Mouse (Mus musculus) testis, postnatal 10 days (tissue): ENCODE measurements at regions not wholly inside any gene's neighbourhood (a gene's known extent, or its start where the extent isn't known, plus 50 kb on each side); places are given as distances from the start of the nearest gene placed in this dataset.
"Not testable (repeated sequence)": the region's sequence is repeated elsewhere in the genome, so short reads cannot be mapped to it uniquely, and the experiment has no call there.

Experiments used
- DNase-seq: peaks from one replicate; pipeline ENCODE4 v3.0.0; 2021; ENCODE audit warnings: low spot score

DNA sequence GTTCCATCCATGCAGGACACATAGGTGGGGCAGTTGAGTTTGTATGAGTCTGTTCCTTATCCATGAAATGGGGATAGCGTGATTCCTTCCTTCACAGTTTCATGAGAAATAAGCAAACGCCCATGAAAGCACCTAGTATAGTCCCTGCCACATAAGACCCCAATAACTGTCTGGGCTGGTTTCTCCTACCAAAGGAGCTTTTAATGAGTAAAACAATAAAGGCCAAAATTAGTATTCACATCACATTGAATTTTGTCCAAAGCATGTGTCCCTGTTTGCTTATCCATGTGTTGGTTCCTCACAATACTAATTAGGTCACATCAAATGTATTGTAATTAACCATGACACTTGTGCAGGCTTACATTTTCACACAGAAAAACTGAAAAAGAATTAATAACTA lies 221.3 kb downstream of the Prdm13 start:
- no peak for DNase-seq

DNA sequence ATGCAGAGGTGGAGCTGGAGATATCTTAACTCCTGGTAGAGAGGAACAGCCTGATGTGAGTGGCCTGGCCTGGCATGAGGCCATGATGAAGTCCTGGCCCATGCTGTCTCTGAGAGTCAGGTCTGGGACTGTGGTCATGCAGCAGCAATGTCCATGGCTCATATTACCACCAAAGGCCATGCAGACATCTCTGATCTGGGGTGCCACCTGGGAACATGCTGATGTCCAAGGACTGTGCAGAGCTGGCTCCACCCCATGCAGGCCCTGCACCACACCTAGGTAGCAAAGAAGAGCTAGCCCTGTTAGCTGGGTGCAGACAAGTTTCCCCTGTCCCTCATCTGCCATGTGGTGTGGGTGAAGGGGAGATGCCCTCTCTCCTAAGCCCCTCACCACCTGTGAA lies 244.5 kb downstream of the Prdm13 start:
- DNase-seq, result no peak

DNA sequence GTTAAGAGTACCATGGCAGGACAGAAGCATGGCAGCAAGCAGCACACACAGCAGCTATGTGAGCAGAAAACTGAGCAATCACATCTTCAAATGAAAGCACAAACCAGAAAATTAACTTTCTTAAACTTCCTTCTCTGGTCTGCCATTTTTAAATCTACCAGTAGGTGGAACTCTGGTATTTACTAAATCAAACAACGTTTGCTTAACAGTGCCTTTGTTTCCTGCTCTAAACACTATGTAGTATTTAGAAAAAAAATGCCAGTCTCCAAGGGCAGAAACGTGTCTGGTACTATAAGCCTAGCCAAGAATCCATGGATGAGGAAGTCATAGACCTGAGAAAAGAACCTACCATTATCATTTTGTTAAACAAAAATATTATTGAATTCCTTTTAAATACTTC lies 249.1 kb downstream of the Prdm13 start:
- DNase-seq, result no peak

DNA sequence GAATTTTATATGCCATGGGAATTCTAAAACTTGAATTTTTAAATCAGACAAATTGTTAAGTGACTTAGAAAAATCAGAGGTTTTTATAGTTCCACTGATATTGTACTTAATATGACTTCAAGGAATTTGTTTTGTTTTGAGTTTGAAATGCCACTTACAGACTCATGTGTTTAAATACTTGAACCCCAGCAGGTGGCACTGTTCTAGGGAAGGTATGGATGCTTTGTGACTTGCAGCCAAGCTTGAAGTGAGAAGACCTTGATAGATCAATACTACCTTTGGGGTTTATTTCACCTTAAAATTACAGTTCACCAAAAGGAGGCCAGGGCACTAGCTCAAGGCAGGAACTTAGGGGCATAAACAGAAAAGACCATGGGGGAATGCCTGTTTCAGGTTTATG lies 277.9 kb downstream of the Prdm13 start:
- DNase-seq, result no peak

DNA sequence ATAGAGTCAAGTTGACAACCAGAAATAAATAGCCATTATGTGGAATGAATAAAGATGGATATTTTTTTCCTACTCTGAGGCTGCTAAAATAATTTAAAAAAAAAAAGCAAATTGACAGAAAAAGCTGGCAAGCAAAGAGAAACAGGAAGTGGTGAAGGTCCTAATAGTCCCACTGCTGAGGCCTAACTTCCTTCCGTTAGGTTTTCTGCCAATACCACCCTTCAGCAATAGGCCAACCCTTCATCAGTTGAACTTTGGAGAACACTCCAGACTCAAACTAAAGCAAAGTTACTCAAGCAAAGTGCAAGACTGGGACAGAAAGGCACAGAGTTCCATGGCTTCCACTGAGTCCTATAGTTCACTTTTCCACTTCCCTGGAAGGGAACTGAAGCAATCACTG lies 316.4 kb downstream of the Prdm13 start:
- DNase-seq, result no peak

DNA sequence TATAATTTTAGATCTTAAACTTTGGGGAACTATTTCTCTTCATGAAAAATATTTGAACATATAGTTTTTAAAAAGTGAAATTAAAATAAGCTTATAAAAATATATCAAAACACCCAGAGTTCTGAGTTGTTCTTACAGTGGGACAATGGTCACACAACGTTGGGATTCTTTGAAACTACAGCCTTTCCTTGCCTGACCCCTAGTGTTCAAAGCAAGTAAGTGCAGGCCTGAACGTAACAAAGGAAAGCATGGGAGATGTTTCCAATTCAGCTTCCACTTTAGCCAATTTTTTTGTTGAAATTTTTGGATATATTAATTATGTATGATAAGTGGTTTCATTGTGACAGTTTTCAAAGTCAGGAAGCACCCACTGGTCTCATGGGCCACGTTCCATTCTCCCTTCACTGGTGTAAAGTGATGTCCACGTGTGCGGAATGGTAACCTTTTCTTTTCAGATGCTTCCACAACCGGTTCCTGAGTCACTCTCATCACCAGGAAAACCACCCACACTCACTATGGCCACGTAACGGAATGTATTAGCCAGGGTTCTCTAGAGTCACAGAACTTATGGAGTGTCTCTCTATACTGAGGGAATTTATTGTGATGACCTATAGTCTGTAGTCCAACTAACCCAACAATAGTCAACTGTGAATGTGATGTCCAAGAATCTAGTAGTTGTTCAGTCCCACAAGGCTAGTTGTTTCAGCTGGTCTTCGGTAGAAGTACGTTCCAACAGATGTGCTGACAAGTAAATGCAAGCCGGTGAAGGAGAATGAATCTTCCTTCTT lies 317.3 kb downstream of the Prdm13 start:
- DNase-seq, result no peak

DNA sequence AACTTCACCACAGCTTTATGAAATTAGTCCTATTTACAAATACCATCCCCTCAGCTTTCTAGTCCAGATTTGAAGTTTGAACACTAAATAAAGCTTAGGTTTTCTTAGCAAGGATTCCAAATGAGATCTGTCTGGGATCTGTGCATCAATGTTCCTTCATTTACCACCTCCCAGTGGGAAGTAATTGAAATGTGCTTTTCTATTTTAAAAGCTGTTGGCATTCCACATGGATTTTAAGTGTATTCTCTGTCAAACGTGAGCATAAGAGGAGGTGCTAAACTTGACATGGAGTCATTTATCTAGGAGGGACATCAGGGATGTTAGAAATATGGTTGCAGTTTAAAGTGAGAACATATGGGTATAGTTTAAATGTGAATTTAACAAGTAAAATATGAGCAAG lies 364.0 kb downstream of the Prdm13 start:
- DNase-seq, result no peak

DNA sequence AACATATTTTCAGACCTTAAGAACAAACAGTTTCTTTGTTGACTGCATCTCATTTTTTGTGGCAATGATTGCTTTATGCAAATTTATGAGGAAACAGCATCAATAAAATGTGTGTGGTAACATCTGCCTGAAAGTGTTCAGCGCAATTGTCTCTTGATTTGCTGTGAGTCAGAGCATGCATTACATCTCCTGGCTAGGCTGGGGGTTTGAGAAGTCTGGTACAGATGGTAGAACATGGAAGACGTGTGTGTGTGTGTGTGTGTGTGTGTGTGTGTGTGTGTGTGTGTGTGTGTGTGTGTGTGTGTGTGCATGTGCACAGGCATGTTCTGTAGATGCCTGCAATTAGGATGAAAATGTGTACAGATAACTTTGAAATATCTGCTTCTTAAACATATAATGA lies 376.5 kb downstream of the Prdm13 start:
- not testable (repeated sequence) for DNase-seq

DNA sequence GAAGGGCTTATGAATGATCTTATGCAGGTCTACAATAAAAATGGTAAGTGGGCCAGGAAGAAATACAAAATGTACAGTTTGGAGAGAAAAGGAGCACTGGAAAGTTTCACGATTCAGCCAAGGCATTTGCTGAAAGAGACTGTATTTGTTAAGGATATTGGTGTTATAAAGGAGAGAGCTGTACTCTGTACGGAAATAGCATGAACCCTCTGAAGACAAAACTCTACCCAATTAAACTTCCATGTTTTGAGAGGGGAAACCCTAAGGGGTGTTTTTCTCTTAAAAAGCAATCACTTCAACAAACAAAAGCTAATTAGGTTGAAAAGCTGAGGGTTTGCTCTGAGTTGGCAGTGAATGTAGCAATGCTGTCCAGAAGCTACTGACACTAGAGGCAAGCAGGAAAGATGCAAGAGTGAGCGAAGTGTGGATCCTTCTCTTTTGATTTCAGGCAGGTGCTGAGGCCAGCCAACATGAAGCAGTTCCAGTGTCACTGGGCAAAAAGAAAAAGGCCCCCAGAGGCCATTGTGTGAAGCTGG lies 378.2 kb downstream of the Prdm13 start:
- no peak for DNase-seq

DNA sequence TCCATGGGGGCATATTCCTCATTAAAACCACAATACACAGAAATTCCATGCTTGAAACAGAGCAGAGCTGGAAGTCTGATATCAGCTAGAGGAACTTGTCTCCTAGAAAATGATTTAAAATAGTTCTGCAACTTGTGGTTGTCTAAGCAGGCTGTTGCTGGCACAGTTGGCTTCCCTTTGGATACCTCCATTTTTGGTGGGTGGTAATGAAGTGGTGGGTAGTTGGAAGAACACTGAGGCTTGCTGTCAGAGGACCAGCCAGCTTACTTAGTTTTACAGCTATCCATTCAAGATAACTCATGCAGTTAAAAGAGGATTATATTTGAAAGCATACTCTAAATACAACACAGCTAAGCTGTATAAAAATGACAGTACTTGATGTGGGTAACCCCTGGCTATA lies 385.6 kb downstream of the Prdm13 start:
- no peak for DNase-seq

DNA sequence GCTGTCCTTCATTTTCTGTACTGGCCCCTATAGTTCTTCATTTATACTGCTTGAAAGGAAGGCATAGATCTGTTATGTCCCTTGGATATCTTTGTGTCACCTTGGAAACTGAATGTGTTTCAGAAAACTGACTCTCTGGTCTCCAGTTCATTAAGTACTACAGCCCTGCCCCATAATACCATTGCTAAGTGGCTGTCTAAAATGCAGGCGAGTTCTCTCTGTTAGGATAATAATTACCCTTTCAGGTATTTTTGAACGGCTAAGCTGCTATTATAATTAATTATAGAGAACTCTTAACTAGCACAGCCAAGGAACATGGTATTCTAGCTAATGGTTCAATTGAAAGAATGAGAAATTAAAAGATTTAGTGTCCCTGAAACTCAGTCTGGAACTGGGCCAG lies 418.5 kb downstream of the Prdm13 start:
- DNase-seq, result no peak

DNA sequence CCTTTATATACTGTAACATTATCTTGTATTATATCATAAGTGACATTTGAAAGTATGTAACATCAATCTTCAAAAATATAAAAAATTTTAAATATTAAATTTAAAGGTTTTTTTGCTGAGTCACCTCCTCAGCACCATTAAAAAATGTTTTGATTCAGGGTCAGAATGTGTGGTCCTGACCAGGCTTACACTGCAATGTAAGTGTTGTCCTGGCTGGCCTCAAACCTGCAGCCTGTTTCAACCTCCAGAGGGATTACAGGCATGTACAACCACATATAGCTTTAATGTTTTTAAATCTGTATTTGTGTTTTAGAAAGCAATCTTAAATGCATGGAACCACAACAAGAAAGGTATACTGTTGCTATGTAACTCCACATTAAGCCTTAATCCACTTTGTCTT lies 418.9 kb downstream of the Prdm13 start:
- DNase-seq, result no peak

DNA sequence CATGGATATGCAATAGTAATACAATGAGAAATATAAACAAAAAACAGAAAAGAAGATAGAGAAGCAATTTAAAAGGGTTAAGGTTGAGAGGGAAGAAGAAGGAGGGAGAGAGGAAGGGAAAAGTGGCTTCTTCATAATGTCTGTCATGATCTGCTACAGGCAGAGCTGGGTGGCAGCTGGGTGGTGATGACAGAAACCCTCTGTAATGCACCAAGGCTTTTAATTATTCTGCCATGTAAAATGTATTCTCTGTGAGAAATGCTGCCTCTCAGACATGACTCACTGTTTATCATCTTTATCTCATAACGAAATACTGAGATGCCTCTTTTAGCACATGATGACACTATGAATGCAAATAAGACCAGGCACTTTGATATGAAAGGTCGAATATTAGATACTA lies 435.4 kb downstream of the Prdm13 start:
- no peak for DNase-seq

DNA sequence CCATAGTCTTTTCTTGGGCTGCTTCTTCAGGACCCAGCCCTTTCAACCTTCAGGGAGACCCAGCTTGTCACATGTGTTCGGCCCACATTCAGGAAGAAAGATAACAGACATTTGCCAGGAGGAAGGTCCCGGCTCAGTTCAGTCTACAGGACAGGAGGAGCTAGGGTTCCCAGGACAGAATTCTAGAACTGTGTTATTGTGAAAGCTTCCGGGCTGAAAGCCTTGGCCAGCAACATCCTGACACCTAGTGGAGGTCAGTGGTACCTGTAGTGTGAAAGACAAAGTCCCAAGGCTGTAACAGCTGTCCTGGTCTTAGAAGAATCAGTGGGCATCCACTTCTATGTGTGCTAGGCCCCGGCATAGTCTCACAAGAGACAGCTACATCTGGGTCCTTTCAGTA lies 463.1 kb downstream of the Prdm13 start:
- peak; percentile 56 for DNase-seq

DNA sequence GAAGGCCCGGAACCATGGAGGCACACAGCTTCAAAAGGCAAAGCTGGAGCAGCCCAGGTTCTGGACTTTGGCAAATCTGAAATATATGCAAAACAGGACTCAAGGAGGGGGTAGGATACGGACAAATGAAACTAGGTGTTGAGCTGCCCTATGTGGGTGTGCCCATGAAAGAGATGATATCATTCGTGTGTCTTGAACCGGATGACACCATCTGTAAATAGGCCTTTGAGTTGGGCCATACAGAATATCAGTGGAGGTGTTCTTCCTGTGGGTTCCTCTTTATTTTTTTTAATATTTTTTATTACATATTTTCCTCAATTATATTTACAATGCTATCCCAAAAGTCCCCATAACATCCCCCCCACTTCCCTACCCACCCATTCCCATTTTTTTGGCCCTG lies 478.1 kb downstream of the Prdm13 start:
- DNase-seq, result no peak

DNA sequence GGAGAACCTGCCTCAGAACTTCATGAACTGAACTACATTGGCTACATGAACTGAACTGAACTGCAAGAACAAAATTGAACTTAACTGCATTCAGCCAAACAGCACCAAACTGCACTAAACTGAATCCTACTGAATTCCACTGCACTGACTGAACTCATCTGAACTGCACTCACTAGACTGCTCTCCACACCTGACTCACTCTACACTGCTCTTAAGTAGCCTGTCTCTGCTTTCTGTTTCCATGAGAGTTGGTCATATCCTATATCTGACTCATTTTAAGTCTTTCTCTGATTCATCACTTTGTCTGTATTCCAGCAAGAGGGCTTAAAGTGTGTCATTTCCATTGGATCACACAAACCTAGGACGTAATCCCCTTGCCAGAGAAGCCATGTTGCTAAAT lies 490.1 kb downstream of the Prdm13 start:
- DNase-seq, result no peak

DNA sequence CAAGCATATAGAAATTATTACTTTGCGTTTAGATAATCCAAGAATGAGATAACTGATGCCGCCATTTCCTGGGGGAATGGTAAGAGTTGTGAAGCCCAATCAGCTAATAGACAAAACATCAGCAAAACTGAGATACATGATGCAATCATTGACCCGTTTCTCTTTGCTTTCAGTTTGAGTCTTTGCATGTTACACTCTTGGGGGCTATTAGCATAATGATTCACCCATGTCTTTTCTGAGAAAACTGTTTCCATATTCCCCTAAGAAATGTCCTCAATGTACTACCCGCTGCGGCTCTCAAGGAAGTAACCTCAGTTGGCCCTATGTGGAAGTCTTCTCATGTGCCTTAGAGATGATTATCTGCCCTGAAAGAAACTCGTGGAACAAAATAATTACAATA lies 512.0 kb downstream of the Prdm13 start:
- DNase-seq, result no peak

DNA sequence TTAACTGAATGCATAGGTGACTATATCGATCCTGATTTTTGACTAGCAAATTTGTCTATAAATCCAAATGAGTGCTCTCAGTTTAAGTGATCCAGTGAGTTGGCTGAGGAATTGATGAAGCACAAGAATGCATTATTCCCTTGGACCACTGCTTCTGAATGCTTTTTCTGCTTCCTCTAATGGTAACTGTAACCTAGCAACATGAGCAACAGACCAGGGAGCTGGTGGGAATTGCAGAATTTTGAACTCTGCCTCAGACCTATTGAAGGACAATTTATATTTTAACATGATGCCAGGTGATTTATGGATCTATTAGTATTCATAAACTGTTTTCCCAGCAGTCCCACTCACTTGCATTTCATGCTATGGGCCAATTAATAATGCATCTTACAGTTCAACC lies 512.7 kb downstream of the Prdm13 start:
- no peak for DNase-seq

DNA sequence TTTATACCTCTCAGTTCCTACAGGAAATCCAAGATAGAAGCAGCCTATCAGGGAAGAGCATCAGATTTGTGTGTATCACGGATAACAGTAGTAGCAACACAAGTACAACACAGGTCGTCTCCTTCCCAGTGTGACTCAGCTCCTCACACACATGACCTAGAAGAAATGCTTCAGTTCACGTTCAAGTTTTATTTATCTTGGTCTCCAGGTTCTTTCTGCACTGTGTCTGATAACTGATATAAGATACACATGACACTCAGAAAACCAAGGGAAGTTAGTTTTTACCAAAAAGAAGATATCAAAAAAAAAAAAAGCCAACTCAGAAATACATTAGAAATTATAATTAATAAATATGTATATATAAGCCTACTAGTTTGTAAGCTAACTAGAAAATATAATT lies 515.0 kb downstream of the Prdm13 start:
- no peak for DNase-seq

DNA sequence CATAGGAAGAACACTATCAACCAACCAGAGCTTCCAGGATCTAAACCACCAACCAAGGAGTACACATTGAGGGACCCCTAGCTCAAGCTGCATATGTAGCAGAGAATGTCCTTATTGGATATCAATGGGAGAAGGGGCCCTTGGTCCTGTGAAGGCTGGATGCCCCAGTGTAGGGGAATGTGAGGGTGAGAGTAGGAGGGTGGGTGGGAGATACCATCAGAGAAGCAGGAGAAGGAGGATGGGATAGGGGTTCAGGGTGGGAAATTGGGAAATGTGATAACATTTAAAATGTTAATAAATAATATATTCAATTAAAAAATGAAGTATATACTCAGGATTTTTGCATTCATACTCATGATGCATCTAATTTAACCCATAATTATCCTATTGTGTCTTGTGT lies 523.6 kb downstream of the Prdm13 start:
- DNase-seq, result no peak

DNA sequence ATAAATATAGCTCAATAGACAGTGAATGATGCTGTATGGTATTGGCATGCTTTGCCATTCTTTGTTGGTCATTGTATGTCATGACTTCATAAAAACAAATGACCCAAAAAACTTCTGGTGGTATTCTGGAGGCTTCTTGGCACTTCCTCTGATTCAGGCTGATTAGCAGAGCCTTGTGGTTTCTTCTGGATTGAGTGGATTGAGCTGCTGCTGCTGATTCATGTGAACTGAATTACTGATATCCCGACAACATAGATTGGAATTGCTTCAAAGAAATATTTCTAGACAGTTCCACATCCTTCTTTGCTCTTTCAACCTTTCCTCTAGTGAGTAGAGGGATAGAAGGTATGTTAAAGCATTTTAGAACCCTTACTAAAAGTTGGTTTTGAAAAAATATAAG lies 559.9 kb downstream of the Prdm13 start:
- DNase-seq, result no peak

DNA sequence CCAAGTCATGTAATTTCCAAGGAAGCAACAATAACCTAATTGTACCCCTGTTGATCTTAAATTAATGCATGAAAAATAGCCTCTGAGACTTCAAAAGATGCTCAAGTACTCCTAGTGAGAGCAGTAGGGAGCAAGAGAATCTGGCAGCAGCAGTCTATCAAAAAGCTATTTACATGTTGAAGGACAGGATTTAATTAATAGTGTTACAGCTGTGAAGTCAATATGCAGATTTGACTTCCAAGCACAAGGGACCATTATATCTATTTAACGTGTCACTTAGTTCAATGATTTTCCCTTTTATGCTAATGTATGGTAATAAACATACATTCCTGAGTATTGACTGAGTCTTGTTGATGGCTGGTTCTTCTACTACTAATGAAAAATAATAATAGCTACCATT lies 590.0 kb downstream of the Prdm13 start:
- no peak for DNase-seq

DNA sequence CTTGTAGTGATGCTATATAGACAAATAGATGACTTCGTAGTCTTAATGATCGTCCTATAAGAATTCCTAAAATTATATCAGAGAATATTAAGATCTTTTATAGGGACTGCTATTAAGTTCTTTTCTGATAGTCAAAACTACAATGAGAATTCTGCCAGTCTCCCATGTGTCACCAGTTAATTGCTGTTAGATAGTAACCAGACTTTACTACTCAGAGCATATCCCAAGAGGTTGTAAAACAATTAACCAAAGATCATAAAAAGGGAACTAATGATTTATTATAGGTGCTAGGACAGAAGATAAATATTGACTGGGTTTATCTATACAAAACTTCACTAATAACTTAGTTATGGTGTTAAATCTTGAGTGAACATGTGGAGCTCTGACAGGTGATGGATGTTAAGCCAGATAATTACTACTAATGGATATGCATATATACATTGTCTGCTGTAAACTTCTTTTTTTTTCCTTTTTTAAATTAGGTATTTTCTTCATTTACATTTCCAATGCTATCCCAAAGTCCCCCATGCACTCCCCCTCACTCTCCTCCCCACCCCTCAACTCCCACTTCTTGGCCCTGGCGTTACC lies 615.5 kb downstream of the Prdm13 start:
- DNase-seq, result no peak
